In the genomic region with DNA sequence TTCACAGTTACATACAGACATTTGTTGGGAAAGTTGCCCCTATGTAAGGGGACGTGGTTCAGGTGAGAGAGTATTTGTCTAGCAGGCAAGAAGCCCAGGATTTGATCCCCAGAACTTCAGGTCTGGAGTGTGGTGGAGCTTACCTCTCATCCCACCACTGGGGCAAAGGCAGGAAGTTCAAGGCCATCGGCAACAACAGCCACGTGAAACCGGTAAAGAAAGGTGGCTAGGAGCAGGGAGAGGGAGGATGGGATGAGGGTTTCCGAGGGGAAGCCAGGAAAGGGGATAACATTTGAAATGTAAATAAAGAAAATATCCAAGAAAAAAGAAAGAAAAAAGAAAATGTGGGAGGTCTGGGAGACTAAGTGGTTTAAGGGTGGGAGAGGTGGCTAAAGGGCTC, we compare ENCODE assay signal across 25 mouse cellular contexts. TPM values are rescaled to one million over a fixed set of nuclear protein-coding genes. Genes with fewer than 3 reads are reported as not detected.
"Had no signal": no experiment of that assay in that cellular context is flagged by ENCODE, and none has a peak within 500 bp of the region (broad histone marks: within the 10 kb centered on the region; RNA-seq: fewer than 3 reads in every experiment).

No protein-coding gene starts in this region.

- H3K4me2 ChIP-seq: heart, embryonic 12.5 days; hindbrain, embryonic 12.5 days; hindbrain, embryonic 14.5 days; intestine, embryonic 15.5 days; limb, embryonic 12.5 days; liver, embryonic 11.5 days had no signal

- H3K36me3 ChIP-seq: heart, embryonic 10.5 days; heart, embryonic 12.5 days; hindbrain, embryonic 10.5 days; hindbrain, embryonic 12.5 days; intestine, embryonic 15.5 days; limb, embryonic 10.5 days; limb, embryonic 12.5 days had no signal

- ATAC-seq: hindbrain, embryonic 16.5 days; inflammation-experienced regulatory T-cells, adult 6 months; intestine, embryonic 15.5 days; intestine, postnatal 0 days had no signal

- DNase-seq: gastrocnemius, postnatal 14 days; heart, adult 18-20 months; heart, postnatal 10 days; heart, postnatal 4 days; kidney, adult 18-20 months; kidney, adult 8-10 months; kidney, postnatal 10 days; kidney, postnatal 25 days; kidney, postnatal 4 days; liver had no signal

- H3K27me3 ChIP-seq: heart, embryonic 12.5 days; hindbrain, embryonic 12.5 days; intestine, embryonic 15.5 days; limb, embryonic 12.5 days had no signal

- H3K9ac ChIP-seq: heart, embryonic 12.5 days; hindbrain, embryonic 12.5 days; hindbrain, embryonic 14.5 days; intestine, embryonic 15.5 days; limb, embryonic 12.5 days; liver, embryonic 14.5 days had no signal

- H3K27ac ChIP-seq: heart, embryonic 10.5 days; hindbrain, embryonic 10.5 days; hindbrain, embryonic 12.5 days; hindbrain, embryonic 14.5 days; intestine, embryonic 15.5 days; layer of hippocampus, adult 2 months; left cerebral cortex, adult 2 months; limb, embryonic 10.5 days; limb, embryonic 12.5 days; liver, embryonic 14.5 days had no signal

- H3K4me3 ChIP-seq: heart, embryonic 10.5 days; heart, embryonic 12.5 days; hindbrain, embryonic 10.5 days; hindbrain, embryonic 12.5 days; intestine, embryonic 15.5 days; layer of hippocampus, adult 2 months; left cerebral cortex, adult 2 months; limb, embryonic 10.5 days; limb, embryonic 12.5 days had no signal

- H3K9me3 ChIP-seq: heart, embryonic 10.5 days; heart, embryonic 12.5 days; hindbrain, embryonic 10.5 days; hindbrain, embryonic 12.5 days; intestine, embryonic 15.5 days; limb, embryonic 10.5 days; limb, embryonic 12.5 days had no signal

- H3K4me1 ChIP-seq: hindbrain, embryonic 12.5 days; intestine, embryonic 15.5 days had no signal

RNA-seq across cellular contexts. Expression of a gene that starts 7.7 kb away (rescaled TPM):
- polyA plus RNA-seq: inflammation-experienced regulatory T-cells, adult 6 months had no signal
